Mouse (Mus musculus) embryo, embryonic 9.5 days (tissue): Measurements from ENCODE around the gene Rere.
"Not testable (repeated sequence)": the region's sequence is repeated elsewhere in the genome, so short reads cannot be mapped to it uniquely, and the experiment has no call there.

Experiments used
- DNase-seq: peaks from one replicate; pipeline ENCODE4 v3.0.0-alpha.2; 2017; ENCODE audit errors: extremely low spot score

The Rere gene

DNA sequence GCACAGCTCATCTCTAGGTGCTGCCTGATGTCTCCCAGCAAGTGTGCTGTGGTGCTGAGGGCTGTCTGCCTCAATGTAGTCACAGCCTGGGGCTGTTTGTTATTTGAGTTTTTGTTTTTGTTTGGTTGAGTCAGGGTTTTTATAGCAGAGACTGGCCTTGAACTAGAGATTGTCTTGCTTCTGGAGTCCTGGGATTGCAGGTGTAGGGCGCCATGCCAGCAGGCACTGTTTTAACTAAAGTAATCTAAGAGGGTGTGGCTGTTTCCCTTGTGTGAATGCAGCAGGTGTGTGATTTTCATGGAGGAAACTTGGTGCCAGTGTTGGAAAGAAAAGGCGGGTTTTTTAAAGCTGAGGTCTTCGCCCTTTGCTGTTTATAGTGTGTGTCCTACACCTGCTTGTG is 296.6 kb downstream of the Rere start:
- DNase-seq = no peak

DNA sequence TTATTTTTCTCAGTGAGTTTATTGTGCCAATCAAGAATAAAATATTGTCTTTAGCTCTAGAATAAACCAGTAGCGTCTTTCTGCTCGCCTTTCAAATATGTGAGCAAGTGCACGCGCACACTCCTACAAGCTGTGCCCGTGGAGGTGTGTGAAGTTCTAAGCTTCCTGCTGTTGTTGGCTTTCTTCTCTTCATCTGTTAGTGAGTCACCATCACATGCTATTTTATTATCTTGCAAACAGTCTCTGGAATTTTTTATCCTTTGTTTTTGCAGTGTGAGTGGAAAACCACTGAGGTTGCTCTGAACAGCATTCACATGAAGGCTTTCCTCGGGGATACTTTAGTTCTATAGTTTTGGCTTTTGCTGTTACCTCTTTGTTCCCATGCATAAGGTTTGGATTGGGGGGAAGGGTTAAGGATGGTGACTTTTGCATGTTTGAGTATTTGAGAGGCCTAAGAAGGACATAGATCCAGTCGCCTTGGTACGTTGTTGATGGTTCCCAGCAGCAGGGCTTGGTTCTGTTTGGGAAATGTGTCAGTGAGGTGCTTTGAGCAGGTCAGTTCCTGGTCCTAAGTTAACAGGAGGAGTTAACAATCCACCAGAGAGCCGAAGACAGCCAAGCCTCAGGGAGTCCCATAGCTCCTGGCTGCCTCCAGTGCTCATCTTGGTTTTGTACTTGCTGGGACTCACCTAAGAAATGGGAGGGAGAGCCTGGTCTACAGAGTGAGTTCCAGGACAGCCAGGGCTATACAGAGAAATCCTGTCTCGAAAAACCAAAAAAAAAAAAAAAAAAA is 300.7 kb downstream of the Rere start:
- no peak for DNase-seq

DNA sequence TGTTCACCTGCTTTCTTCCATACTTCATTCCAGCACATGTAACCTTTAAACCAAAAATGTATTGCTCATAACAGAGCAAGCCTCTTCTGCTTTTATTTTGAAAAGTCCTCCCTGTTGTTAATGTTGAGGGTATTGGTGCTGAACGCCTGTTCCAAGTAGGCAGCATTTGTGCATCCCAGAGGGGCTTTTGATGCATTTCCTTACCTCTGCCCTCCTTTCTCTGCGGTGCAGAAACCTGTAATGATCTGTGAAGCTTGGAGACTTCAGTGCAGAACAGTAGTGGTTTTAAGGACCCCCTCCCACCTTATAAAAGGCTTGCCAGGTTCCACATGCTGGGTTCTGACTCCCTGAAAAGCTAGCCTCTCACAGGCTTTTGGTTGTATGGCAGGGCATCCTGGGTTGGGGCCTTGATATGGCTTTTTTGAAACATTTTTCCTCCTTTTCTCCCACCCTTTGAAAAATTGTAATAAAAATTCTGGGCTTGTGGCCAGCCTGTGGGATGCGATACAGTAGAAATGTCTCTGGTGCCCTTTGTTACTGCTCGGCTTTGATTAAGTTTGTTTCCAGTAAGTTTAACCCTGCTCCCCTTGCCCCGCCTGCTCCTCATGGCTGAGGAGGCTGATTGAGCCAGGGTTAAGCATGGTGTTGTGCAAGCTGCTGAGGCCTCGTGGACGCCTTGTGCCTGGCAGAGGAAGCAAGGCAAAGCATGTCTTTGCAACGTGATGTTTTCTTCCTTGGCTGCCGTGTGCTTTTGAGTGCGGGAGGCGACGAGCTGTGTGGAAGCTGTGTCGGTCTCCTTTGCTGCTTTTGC is 301.7 kb downstream of the Rere start:
- no peak for DNase-seq

DNA sequence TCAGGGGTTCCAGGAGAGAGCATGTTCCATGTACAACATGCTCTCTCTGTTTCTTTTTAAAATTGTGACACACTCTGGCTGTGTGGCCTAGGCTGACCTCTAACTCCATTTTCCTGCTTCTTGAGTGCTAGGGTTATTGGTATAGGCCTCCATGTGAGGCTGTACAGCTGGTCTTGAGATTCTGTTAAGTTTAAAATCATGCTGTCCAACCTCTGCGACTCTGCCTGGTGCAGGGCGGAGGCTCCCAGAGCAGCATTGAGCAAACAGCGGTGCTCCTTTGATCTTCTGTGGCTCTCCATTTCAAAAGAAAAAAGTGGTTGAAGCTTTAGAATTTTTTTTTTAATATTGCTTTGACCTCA is 302.3 kb downstream of the Rere start:
- no peak for DNase-seq

DNA sequence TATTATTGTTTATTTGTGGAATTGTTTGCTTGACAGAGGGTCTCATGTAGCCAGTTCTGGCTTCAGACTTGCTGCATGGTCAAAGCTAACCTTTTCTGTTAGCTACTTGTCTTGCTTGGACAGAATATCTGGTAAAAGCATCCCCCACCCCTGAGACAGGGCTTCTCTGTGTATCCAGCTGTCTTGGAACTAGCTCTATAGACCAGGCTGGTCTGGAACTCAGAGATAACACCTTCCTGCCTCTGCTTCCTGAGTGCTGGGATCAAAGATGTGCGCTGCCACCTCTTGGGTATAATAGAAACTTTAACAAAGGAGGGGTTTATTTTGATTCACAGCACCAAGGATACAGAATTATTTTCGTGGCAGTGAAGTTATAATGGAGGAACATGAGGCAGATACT is 304.4 kb downstream of the Rere start:
- no peak for DNase-seq

DNA sequence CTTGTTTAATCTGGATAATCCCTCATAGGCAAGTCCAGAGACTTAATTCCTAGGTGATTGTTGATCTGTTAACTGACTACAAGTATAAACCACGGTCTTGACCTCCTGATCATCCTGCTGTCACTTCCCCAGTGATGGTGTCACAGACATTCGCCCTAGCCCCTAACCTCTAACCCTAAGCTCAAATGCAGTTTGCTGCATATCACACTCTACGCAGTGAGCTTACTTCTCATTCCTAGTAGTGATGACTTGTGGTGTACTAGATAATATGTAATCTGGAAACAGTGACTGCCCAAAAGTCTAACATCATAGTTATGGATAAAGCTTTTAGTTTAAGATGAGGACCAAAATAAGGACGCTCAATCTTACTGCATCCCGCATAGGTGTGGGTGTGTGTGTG is 304.8 kb downstream of the Rere start:
- DNase-seq = no peak

DNA sequence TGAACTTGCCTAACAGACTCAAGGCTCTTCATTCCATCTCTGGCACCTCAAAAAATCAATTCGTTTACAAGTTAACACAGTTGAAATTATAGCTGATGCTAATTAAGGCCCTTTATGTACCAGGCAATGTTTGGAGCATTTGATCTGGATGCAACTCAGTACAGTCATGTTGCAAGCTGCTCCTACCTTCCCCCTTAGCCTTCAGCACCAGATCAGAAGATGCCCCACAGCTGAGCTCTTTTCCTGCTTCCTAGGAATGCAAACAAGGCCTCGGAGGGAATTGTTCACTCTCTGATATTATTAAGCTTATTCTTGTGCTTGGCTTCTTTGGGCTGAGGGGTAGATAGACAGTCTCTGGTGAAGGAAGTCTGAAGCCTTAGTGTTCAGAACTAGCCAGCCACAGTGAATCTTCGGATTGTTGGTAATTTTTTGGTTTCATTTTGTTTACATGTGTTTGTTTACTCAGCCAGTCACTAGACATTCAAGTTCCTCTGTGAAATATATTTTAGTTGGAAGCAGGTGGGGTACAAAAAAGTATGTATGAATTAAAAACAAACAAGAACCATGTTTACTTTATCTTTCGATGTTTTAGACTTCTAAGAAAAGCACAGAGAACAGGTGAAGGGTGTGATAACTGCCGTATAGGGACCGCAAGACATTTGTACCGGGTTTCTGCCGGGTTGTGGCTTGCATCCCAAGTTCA is 306.3 kb downstream of the Rere start:
- no peak for DNase-seq

DNA sequence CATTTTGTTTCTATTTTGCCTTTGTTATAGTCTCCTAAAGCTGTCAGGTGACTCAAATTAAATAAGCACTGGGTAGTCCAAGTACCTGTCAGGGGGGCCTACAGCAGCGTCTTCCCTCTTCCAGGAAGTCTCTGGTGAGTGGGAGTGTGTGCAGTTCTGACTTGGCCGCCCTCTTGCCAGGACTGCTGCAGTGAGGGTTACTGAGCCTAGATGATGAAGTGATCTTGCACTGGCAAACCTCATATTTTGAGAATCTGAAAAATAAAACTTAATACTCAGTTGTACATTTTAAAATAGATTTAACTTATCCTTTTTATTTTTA is 306.8 kb downstream of the Rere start:
- DNase-seq = no peak

DNA sequence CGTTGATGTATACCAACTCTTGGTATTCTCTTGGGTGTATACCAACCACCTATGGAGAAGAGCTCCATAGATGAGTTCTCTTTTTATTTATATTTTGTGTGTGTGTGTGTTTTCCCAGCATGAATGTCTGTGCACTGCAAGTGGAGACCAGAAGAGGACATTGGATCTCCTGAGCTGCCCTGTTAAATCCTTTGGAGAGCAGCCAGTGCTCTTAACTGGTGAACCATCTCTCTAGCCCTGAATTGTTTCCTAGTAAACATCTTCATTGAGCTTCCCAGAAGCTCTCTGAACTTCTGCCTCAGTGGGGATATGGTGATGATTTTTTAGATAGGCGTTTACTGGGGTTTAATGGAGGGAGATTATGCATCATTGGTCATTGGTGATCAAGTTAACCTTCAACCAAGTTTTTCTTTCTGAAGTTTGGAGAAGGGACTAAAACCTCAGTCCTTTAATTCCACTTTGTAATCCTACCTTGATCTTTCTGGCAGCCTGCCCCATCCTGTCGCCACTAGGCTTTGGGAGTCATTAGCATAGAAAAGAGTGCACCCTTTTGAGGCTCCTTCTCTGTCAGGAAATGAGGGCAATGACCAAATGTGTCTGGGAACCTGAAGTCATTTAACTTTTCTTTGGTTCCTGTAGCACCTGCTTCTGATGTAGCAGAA is 309.3 kb downstream of the Rere start:
- no peak for DNase-seq

DNA sequence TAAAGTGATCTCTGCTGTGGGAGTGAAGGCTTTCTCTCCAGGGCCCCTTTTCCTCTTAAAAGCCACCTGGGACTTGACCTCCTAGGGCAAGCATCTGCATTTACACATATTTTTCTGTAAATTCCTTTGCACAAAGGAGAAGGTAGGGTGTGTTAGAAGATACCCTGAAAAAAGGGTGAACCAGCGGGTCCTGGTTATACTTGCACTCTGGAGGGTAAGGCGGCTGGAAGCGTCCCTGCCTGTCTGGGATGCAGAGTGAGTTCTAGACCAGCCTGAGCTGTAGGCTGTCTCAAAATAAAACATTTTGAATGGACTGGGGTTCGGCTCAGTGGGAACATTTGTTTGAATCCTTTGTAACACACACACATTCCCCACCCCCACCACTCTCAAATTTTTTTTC is 310.2 kb downstream of the Rere start:
- no peak for DNase-seq

DNA sequence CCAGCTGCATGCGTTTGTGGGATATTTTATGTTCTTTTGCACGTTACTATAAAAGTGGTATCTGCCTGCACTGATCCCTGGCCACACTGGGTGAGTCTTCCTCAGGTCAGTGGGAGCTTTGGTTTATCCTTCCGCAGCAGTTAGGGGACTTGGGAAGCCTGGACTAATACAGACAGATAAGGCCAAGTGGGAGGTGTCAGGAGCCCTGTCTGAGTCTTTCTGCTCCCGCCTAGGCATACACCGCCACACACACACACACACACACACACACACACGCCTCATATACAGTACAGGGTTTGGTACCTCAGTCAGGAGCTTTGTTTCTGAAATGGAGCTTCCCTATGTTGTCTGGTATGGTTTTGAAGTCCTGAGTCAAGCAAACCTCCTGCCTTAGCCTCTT is 310.6 kb downstream of the Rere start:
- DNase-seq = no peak

DNA sequence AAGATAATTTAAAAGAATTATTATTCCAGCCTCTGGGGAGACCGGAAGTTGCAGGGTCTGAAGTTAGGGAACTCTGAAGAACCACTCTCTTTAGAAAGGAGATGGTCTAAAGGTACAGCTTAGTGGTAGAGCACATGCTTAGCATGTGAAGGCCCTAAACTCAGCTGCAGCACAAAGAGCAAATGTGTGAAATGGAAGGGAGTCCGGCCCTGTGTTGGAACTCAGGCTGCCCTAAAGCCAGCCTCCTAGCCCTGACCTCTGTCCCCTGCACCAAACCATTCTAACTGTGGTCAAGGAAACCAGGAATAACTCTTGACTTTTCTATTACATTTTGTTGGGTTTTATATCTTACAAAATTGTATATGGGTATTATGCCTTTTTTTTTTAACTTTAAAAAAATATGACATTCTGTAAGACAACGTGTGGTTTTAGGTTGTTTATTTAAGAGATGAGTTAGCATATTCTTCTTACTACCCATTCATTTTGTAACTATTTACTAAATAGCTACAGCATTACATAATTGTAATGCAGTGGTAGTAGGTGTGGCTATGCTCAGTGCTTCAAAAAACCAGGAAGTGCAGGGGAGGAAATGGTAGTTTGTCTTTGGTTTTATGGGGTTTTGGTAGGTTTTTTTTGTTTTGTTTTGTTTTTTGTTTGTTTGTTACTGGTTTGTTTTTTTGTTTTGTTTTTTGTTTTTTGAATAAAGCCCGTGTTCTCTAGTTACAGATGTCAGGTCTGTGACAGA is 312.2 kb downstream of the Rere start:
- DNase-seq = no peak

DNA sequence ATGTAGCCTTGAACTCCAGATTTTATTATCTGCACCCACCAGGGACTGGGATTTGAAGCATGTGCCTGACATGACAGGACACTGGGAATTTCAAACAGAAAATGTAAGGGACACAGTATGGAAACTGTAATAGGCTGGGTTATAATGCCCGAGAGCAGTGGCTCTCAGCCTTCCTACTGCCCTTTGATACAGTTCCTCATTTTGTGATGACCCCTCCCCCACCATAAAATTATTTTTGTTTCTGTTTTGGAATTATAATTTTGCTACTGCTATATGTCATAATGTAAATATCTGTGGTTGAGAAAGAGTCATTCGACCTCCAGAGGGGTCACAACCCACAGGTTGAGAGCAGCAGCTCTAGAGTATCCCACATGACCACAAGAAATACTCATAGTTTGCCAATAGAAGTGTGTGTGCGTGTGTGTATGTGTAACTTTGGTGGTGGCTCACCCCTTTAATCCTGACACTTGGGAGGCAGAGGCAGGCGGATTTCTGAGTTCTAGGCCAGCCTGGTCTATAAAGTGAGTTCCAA is 312.9 kb downstream of the Rere start:
- DNase-seq = no peak

DNA sequence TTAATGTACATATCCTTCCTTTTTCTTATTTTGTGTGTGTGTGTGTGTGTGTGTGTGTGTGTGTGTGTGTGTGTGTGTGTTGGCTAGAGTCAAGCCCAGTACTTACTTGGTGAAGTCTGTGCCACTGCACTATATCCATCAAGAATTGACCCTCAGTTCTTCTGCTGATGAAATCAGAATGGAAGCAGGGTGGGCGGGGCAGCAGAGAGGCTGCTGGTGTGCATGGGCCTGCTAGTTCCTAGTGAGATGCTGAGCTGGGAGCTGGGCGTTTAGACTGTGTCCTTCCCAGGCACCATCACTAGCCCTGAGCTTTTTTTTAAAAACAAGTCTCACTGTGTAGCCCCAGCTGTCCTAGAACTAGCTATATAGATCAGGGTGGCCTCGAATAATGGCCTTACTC is 313.6 kb downstream of the Rere start:
- no peak for DNase-seq

DNA sequence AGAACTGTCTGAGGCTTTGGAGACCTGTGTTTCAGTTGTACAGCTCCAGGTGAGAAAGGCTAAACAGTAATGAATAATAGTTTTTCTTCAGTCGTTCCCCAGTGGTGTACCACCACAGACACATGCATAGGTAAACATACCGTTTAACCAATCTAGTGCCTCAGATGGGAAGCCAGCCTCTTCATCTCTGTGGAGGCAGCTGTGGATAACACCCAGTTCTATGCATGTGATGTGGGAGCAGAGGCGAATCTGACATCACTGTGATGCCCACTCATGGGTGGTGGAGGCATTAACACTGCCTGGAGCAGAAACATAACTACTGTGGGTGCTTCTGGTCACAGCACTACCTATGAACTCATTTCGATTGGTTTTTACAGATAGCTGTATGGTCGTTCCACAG is 314.5 kb downstream of the Rere start:
- DNase-seq = no peak

DNA sequence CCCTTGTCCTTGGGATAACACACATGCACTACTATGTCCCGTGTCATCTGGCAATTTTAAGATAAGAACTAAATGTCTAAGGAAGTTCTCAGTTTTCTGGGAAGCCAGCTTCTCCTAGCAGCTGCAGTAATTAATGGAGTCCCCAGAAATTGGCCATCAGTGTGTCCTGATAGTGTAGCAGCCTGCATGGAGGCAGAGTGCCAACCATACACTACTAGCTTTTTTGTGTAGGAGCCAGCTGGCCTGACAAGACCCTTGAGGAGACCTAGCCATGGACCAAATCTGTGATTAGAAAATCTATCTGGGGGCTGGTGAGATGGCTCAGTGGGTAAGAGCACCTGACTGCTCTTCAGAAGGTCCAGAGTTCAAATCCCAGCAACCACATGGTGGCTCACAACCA is 317.2 kb downstream of the Rere start:
- no peak for DNase-seq

DNA sequence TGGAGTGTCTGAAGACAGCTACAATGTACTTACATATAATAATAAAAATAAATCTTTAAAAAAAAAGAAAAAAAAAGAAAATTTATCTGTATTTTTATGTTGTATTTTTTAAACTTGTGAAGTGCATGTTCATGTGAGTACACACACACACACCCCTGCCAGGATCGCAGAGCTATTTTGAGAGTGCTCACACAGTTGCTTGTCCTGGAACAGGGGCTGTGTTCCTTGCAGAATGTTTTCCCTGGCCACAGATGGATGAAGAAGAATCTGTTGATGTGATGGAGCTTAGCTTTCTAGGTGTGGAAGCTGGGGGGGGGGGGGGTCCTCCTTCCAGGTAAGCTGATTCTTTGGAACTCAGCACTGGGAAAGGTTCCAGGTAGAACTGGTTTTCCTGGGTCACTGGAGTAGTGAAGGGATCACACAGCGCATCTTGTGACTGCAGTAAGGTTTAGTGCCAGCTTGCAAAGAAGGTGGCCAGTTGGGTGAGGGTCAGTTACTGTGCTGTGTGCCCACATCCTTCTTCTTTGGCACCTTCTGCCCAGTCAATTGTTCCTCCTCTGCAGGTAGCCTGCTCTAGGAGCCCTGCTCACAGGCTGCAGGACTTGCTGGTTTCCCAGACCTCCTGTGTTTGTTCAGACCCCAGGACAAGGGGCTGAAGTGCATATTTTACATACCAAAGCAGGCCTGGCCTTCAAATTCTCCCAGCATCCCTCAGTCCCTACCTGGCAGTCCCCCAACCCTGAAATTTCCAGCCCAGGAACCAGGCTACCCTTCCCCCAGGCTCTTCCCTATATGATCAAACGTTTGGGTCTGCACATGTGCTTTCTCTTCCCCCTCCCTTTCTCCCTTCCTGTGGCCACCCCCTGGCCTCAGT is 317.9 kb downstream of the Rere start:
- no peak for DNase-seq

DNA sequence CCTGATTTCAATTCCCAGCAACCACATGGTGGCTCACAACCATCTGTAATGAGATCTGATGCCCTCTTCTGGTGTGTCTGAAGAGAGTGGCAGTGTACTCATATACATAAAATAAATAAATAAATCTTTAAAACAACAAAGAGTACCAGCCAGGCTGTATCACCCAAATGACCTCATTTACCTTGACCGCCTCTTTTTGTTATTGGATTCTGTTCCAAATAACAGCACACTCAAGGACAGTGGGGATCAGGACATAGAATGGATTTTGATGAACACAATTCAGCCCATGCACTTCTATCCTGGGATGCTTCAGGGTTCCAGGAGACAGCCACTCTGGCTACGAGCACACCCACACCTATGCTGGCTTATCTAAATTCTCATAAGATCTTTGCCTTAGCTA is 319.1 kb downstream of the Rere start:
- DNase-seq = not testable (repeated sequence)

DNA sequence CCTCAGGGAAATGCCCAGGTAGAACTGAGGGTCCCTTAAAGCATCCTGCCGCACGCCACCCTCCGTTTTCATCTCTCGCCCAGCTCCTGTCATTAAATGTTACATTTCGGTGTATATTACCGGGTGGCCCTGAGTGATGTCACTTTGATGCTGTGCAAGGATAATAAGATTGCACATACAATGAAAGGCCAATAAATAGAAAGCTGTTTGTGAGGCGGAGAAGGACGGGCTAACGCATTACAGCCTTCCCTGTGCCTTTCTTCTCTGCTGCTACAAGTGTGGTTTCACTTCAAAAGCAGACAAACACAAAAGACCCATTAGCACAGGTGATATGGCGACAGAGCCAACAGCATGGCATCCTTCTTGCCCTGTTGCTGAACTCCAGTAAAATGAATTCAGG is 320.0 kb downstream of the Rere start:
- no peak for DNase-seq

DNA sequence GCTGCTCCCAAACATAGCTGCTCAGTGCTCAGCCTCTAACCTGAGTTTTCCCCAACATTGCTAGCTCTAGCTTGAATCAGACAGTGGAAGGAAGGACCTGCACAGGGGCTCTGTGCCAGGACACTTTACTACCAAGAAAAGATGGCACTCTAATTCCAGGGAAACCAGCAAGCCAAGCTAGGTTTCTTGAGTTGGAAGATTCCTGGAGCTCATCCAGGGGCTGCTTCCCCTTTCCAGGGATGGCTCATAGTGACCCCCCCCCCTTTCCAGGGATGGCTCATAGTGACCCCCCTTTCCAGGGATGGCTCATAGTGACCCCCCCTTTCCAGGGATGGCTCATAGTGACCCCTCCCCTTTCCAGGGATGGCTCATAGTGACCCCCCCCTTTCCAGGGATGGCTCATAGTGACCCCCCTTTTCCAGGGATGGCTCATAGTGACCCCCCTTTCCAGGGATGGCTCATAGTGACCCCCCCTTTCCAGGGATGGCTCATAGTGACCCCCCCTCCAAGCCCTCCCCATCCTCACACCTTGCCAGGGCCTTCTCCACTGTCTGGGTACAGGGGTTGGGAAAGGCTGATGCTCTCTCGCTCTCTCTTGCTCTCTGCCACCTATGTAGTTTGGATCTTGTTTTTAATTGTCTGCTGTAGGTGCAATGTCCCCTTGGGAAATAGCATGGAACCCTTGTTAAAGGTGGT is 322.1 kb downstream of the Rere start:
- DNase-seq = no peak
